Mouse (Mus musculus) midbrain, embryonic 14.5 days (tissue): ENCODE data around the gene Cdk14. TPM values are rescaled to one million over a fixed set of nuclear protein-coding genes. Genes with fewer than 3 reads are reported as not detected.
A peak's percentile ranks its signal among the peaks of the same experiment; 100 is the strongest.

ENCODE experiments used
- ATAC-seq: fragments of 200-750 bp; cut with Nextera tagmentation; 2 replicates; pipeline ENCODE4 v1.8.0; 2017; ENCODE audit warnings: moderate number of reproducible peaks, moderate library complexity; ENCODE audit not compliant: low FRiP score, low TSS enrichment
- DNase-seq: peaks from one replicate; pipeline ENCODE4 v3.0.0-alpha.2; 2015
- H3K27ac ChIP-seq: fragments of 300-500 bp; sonication (generic); replicated peaks from 2 replicates; pipeline ENCODE4 v1.5.1; 2014; ENCODE audit warnings: mild to moderate bottlenecking, low read depth, low read length, moderate library complexity
- H3K27me3 ChIP-seq: fragments of 300-500 bp; sonication (generic); 2 replicates; pipeline ENCODE4 v1.6.1; 2014; ENCODE audit warnings: low read length, control low read depth, mixed read lengths; ENCODE audit not compliant: control insufficient read depth, insufficient read depth
- H3K36me3 ChIP-seq: fragments of 300-500 bp; sonication (generic); 2 replicates; pipeline ENCODE4 v1.6.1; 2014; ENCODE audit warnings: low read length, control low read depth; ENCODE audit not compliant: control insufficient read depth, insufficient read depth
- H3K4me1 ChIP-seq: fragments of 300-500 bp; sonication (generic); 2 replicates; pipeline ENCODE4 v1.6.1; 2014; ENCODE audit warnings: mild to moderate bottlenecking, antibody characterized with exemption, low read length, control low read depth; ENCODE audit not compliant: control insufficient read depth, insufficient read depth
- H3K4me2 ChIP-seq: fragments of 300-500 bp; sonication (generic); 2 replicates; pipeline ENCODE4 v1.6.1; 2014; ENCODE audit warnings: mild to moderate bottlenecking, low read length, moderate library complexity
- H3K4me3 ChIP-seq: fragments of 300-500 bp; sonication (generic); replicated peaks from 2 replicates; pipeline ENCODE4 v1.5.1; 2014; ENCODE audit warnings: low read depth, low read length
- H3K9ac ChIP-seq: fragments of 300-500 bp; sonication (generic); replicated peaks from 2 replicates; pipeline ENCODE4 v1.6.1; 2014; ENCODE audit warnings: mild to moderate bottlenecking, low read length, moderate library complexity
- H3K9me3 ChIP-seq: fragments of 300-500 bp; sonication (generic); 2 replicates; pipeline ENCODE4 v1.6.1; 2016; ENCODE audit warnings: low read length, control low read depth, mixed read lengths; ENCODE audit not compliant: control insufficient read depth
- WGBS: fragments of 180-500 bp; shearing (Covaris S2); extraction: QIAGEN DNeasy Blood & Tissue Kit; methylation state at CpG from one replicate; pipeline ENCODE4 v1.1.7; 2014; 5-methylcytosine and 5-hydroxymethylcytosine counted together
- polyA plus RNA-seq: library from polyadenylated mRNA; unstranded; fragments of >200 nt; fragmentation: Nextera tagmentation; extraction: Ambion mirVana; gene quantifications from 2 replicates; pipeline ENCODE4 v1.2.1, GENCODE M21; 2014

The Cdk14 gene
- polyA plus RNA-seq, 1 experiment from 2014 or later, result 54.0 TPM

DNA sequence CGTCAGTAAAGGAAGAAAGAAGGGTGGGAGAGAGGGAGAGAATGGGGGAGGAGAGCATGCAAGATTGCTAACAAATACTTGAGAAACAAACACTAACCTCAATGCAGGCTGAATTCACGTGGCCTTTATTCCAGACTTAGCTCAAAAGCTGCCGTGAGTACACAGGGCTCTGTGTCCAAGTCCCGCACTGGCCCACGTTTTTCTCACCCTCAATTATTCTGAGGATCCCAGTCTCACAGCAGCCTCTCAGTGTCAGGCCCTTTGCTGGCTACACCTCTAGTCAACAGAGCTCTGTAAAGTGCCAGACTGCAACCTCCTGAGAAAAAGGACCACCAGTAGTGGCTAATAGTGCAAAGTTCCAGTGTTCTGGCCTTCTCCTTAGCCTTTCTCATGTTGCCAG, 429.9 kb downstream of the Cdk14 start:
- no peak overlapping the region for H3K4me3 ChIP-seq
- 33% methylated on average over 5 of the region's 5 CpGs for WGBS
- H3K9ac ChIP-seq, result no peak overlapping the region
- DNase-seq (no peak), ATAC-seq (no peak)
- no peak overlapping the region for H3K4me2 ChIP-seq
- no peaks in the 10 kb centered on the region for H3K4me1 ChIP-seq
- H3K27ac ChIP-seq, result no peak overlapping the region
- H3K27me3 ChIP-seq, result no peaks in the 10 kb centered on the region
- H3K9me3 ChIP-seq, result no peaks in the 10 kb centered on the region
- H3K36me3 ChIP-seq, result no peaks in the 10 kb centered on the region

DNA sequence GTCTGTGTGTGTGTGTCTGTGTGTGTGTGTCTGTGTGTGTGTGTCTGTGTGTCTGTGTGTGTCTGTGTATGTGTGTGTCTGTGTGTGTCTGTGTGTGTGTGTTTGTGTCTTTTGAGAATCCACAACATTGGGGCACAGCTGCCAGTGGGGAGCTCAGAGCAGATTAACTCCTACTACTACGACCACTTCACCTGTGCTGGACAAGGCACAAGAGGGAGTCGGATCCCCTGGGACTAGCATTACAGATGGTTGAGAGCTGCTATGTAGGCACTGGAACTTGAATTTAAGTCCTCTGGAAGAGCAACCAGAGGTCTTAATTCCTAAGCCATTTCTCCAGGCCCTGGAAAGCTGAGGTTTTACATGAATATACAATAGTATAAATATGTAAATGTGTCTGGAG, 433.9 kb downstream of the Cdk14 start:
- H3K4me2 ChIP-seq, result no peak overlapping the region
- WGBS, result 67% methylated on average over 2 of the region's 2 CpGs
- no peaks in the 10 kb centered on the region for H3K36me3 ChIP-seq
- ATAC-seq (no peak), DNase-seq (peak; percentile 26)
- H3K9ac ChIP-seq, result no peak overlapping the region
- H3K4me3 ChIP-seq, result no peak overlapping the region
- H3K9me3 ChIP-seq, result no peaks in the 10 kb centered on the region
- no peak overlapping the region for H3K27ac ChIP-seq
- H3K4me1 ChIP-seq, result no peaks in the 10 kb centered on the region
- H3K27me3 ChIP-seq, result no peaks in the 10 kb centered on the region

DNA sequence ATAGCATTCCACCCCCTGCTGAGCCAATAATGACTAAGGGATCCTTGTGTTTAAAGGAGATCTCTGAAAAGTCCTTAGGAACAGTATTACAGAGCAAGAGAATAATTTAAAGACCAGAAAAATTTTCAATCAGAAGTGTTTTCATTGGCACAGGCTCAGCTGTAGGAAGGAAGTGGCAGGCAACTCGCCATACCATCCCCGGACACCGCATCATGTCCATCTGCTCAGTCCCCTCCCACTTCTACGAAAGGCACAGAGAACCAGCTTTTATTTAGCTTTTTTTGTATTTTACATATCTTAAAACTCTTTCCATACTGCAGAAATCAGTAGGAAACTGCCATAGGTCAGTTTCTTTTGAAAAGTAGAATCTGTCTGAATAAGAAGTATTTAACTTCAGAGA, 440.6 kb downstream of the Cdk14 start:
- ATAC-seq (no peak), DNase-seq (no peak)
- Histone ChIP-seq H3K27ac (no peak overlapping the region), H3K4me1 (no peaks in the 10 kb centered on the region), H3K4me2 (no peak overlapping the region), H3K9me3 (no peaks in the 10 kb centered on the region), H3K9ac (no peak overlapping the region), H3K27me3 (no peaks in the 10 kb centered on the region), H3K36me3 (no peaks in the 10 kb centered on the region), H3K4me3 (no peak overlapping the region)
- WGBS, result 85% methylated on average over 4 of the region's 4 CpGs

DNA sequence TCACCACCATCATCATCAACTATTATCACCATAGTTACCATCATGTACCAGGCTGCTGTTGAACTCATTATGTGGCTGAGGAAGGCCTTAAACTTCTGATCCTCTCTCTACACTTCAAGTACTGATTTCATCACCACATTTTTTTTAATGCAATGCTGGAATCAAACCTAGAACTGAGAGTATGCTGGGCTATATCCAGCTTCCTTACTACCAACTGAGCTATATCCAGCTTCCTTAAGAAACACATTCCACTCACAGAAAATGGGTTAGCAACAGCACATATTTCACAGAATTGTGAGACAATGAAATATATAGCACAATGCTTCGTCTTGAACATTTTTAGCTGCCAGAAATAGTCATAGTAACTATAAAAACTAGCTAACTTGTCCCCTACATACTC, 446.7 kb downstream of the Cdk14 start:
- DNase-seq (no peak), ATAC-seq (no peak)
- H3K4me1 ChIP-seq, result no peaks in the 10 kb centered on the region
- H3K27ac ChIP-seq, result no peak overlapping the region
- no peak overlapping the region for H3K4me3 ChIP-seq
- H3K27me3 ChIP-seq, result no peaks in the 10 kb centered on the region
- WGBS, result 82% methylated on average over 1 of the region's 1 CpGs
- no peaks in the 10 kb centered on the region for H3K36me3 ChIP-seq
- H3K4me2 ChIP-seq, result no peak overlapping the region
- no peak overlapping the region for H3K9ac ChIP-seq
- no peaks in the 10 kb centered on the region for H3K9me3 ChIP-seq

DNA sequence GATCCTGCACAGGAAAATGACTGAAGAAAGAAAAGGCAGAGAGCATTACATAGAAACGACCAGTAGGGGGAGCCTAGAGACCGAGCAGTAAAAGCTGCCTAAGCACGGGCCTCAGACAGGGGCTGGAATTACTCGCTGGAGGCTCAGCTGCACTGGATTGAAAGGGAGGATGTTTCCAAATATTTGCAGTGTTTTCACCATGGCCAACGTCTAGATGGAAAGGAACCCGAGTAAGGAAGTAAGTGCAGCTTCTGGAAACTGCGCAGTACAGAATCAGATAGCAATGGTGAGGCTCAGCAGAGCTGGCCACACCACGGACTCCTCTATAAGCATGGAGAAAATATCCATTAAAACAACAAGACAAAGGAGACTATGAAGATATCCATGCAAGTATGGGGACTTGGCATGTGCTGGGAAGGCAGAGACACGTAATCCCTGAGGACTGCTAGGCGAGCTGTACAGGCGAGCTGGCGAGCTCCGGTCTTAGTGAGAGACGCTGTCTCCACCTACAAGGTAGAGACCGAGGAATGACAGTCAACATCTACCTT, 458.0 kb downstream of the Cdk14 start:
- Histone ChIP-seq H3K36me3 (no peaks in the 10 kb centered on the region), H3K4me2 (0 out of 2 replicates have a peak overlapping the region, but pooled peaks have one; percentile 5), H3K4me3 (no peak overlapping the region), H3K4me1 (0 out of 2 replicates have a peak, but pooled peaks cover 5% of the 10 kb centered on the region), H3K9me3 (no peaks in the 10 kb centered on the region), H3K27ac (peak overlapping the region; percentile 75), H3K9ac (no peak overlapping the region; the same call in 1 of the 2 replicates), H3K27me3 (no peaks in the 10 kb centered on the region)
- peak; percentile 95 for DNase-seq
- peak; percentile 82 for ATAC-seq
- 40% methylated on average over 15 of the region's 15 CpGs for WGBS

DNA sequence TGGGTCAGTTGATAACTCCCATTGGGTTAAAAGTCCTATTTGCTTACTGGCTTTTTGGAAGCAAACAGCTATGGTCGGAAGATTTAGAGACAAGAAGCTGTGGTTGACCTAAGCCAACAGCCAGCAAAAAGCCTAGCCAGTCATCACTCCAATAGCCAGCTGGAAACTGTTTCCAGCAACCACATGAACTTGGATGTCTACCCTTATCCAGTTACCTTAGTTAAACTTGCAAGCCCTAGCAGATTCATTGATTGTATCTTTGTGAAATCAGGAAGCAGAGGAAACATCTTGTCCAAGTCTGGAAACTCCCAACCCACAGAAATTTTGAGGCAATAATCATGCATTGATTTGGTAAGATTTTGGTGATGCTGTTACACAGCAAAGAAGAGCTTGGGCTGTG, 458.5 kb downstream of the Cdk14 start:
- H3K27ac ChIP-seq, result no peak overlapping the region
- no peaks in the 10 kb centered on the region for H3K9me3 ChIP-seq
- H3K4me3 ChIP-seq, result no peak overlapping the region
- 96% methylated on average over 1 of the region's 1 CpGs for WGBS
- no peaks in the 10 kb centered on the region for H3K27me3 ChIP-seq
- DNase-seq, result no peak
- no peak for ATAC-seq
- H3K4me2 ChIP-seq, result no peak overlapping the region
- H3K36me3 ChIP-seq, result no peaks in the 10 kb centered on the region
- no peak overlapping the region for H3K9ac ChIP-seq
- 0 out of 2 replicates have a peak, but pooled peaks cover 5% of the 10 kb centered on the region for H3K4me1 ChIP-seq

DNA sequence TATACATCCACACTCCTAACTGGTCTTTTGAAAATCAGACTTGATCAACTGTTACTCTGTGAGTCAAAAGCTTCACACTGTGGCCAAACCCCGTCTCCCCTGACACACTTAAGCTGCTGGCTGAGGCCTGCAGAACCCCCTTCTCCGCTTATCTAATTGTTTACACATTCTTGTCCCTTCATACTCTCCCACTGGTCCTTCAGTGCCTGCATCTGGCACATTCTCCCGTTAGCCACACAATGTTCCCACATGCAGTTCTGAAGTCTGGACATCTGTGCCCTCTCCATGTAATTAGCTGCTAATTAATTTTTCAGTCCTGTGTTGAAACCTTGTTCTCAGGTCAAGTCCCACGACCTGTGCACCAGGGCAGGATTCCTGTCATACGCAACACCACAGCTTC, 460.7 kb downstream of the Cdk14 start:
- H3K4me2 ChIP-seq, result no peak overlapping the region

DNA sequence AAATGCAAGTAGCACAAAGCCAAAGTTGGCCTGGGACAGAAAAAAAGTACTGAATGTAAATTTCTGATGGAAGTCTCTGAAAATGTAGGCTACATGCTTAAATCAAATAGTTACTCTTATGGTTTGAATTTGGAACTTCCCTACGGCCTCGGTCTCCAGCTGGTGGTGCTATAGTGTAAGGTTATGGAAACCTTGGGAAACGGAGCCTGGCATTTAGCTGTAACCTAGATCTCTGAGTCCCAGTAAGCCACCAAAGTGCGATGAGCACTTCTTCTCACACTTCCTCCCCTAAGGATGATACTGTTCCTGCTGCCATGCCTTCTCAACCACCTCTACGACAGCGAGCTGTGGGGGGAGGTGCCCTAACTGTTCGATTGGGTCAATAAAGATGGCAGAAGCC, 464.1 kb downstream of the Cdk14 start:
- WGBS, result 86% methylated on average over 7 of the region's 7 CpGs
- no peak for DNase-seq
- no peak overlapping the region for H3K9ac ChIP-seq
- H3K36me3 ChIP-seq, result no peaks in the 10 kb centered on the region
- H3K27me3 ChIP-seq, result no peaks in the 10 kb centered on the region
- no peak overlapping the region for H3K4me3 ChIP-seq
- no peak for ATAC-seq
- no peaks in the 10 kb centered on the region for H3K9me3 ChIP-seq
- no peaks in the 10 kb centered on the region for H3K4me1 ChIP-seq
- no peak overlapping the region for H3K4me2 ChIP-seq
- H3K27ac ChIP-seq, result no peak overlapping the region

More for the DNA sequence above, 460.7 kb downstream of the Cdk14 start:
- Histone ChIP-seq H3K36me3 (no peaks in the 10 kb centered on the region), H3K27me3 (no peaks in the 10 kb centered on the region), H3K4me3 (no peak overlapping the region), H3K27ac (no peak overlapping the region), H3K4me1 (0 out of 2 replicates have a peak, but pooled peaks cover 5% of the 10 kb centered on the region), H3K9ac (no peak overlapping the region), H3K9me3 (no peaks in the 10 kb centered on the region)
- DNase-seq (no peak), ATAC-seq (no peak)
- 38% methylated on average over 5 of the region's 5 CpGs for WGBS

DNA sequence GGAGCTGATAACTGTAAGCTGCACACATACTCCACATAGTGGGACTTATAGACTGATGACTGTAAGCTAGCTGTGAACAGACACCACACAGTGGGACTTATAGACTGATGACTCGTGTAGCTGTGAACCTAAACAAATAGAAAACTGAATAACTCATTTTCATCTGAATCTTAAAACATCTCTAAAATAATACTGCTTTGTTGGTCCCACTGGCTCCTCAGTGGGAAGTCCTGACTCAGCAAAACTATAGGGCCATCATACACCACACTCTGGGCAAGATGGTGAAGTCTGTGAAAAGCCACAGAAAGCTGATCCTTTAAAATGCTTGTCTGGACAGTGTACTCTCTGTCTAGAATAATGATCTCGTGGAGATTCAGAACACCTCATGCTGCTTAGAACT, 464.7 kb downstream of the Cdk14 start:
- ATAC-seq (no peak), DNase-seq (no peak)
- 78% methylated on average over 2 of the region's 2 CpGs for WGBS
- Histone ChIP-seq H3K4me1 (no peaks in the 10 kb centered on the region), H3K4me3 (no peak overlapping the region), H3K9me3 (no peaks in the 10 kb centered on the region), H3K36me3 (no peaks in the 10 kb centered on the region), H3K9ac (no peak overlapping the region), H3K4me2 (no peak overlapping the region), H3K27ac (no peak overlapping the region), H3K27me3 (no peaks in the 10 kb centered on the region)
